Mouse (Mus musculus): ENCODE measurements around the gene Rarb.

Gene Rarb

GRCm38 (mm10) chr14:16578100-16578499 is 240.9 kb downstream of the Rarb start:
- no peak for DNase-seq (ENCODE audit: low spot score in 2 of 2)

DNA sequence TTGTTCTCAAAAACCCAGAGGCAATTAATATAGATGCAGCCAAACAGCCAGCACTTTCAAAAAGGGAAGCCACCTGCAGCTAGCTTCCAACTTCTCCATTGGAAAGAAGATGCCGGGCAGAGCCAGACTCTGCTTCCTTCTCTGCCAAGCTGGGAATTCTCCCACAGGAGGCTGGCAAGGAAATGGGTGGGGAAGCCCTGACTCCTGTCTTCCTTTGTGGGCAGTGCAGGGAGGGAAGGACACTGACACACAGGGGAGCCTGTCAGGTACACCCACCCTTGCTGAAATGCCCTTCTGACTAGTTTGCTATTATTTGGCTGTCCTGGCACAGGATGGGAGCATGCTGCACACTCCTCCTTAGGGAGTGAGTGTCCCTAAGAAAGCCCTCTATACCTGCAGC is 241.9 kb downstream of the Rarb start:
- no peak for DNase-seq (ENCODE audit: low spot score in 2 of 2)

DNA sequence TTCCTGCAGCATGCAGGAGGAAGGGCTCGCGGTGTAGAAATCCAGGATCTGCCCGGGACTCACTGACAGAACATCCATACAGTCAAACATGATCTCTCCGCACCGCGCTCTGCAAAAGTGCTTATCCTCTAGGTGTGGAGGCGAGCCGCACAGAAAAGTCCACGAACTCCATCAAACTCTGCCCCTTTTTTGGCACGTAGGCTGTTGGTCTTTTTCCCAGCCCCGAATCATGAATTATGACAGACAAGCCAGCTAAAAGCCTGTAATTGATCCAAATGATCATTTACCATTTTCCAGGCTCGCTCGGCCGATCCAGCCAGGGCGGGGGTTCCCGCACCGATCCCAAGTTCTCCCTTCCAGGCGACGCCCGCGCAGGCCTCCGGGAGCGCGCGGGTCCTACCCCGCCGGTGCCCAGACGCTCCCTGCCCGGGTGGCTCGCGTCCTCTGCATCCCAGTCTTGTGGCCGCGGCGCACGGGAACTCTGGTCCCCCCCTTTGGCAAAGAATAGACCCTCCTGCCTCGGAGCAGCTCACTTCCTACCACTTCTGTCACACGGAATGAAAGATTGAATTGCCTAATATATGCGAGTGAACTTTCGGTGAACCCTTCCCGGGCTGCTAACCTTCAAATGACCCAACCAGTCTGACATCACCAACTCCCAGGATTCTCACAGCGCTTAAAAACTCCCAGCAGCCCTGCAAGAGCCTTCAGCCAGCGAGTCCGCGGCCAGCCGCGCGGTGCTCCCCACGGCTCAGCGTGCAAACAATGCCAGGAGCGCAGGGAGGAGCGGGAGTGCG is 243.8 kb downstream of the Rarb start:
- peak; percentile 2 to 3 for DNase-seq (ENCODE audit: low spot score in 2 of 2)

GRCm38 (mm10) chr14:16573475-16574171 is 245.3 kb downstream of the Rarb start:
- DNase-seq (ENCODE audit: low spot score in 2 of 2) = no peak

- no peak for DNase-seq (ENCODE audit: low spot score in 2 of 2)
Measured at GRCm38 (mm10) chr14:16572755-16573340, 246.1 kb downstream of the Rarb start.

- no peak for DNase-seq (ENCODE audit: low spot score in 2 of 2)
Measured at GRCm38 (mm10) chr14:16569506-16570001, 249.4 kb downstream of the Rarb start.

- DNase-seq (ENCODE audit: low spot score in 2 of 2) = no peak
Measured at GRCm38 (mm10) chr14:16566920-16567319, 252.0 kb downstream of the Rarb start.

- peak in 1 of 2 experiments; percentile 6 for DNase-seq (ENCODE audit: low spot score in 2 of 2)
Measured at GRCm38 (mm10) chr14:16563912-16564311, 255.0 kb downstream of the Rarb start.

DNA sequence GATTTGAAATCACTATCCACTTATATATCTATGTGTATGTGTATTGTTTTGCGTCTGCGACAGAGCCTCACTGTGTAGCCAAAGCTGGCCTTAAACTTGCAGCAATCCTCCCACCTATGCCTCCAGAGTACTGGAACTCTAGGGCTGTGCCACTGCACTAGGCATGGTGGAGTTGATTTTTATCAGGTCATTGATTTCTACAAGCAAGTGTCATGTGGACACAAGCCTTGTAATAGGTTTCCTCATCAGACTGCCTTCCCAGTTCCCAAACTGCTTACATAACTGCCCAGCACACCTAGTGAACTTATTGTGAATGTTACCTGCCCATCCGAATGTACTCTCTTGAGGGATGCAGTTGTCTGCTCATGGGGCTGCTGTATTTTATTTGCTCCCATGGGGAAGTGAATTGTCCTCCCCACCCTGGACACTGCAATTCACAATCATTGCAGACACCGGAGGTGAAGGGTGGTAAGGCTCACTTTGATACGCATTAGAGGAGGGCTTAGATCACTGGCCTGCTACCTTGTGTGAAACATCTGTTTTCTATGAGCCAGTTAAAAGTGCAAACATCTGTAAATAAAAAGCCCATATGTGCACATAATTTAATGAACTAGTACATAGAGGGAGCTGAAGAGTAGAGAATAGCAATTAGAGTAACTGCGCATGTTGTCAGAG is 257.3 kb downstream of the Rarb start:
- DNase-seq (ENCODE audit: low spot score in 2 of 2) = no peak

- DNase-seq (ENCODE audit: low spot score in 2 of 2) = peak; percentile 4 to 7
Measured at GRCm38 (mm10) chr14:16559294-16560217, 259.4 kb downstream of the Rarb start.

DNA sequence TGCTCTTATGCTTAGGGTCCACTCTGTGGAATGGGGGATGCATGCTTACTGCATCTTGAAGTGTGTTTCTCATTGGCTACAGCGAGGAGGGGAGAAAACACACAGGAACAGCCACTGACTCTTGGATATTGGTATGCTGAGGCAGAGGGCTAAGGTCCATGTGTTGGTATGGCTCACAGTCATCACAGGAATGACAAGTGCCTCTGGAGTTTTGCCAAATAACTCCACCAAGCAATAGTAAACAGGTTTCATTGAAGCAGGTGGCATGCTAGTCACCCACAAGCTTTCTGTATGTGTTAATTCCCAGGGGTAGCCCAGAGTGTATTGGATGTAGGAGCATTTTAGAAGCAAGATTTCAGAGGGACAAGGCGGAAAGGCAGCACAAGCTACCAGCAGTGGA is 260.9 kb downstream of the Rarb start:
- no peak for DNase-seq (ENCODE audit: low spot score in 2 of 2)

DNA sequence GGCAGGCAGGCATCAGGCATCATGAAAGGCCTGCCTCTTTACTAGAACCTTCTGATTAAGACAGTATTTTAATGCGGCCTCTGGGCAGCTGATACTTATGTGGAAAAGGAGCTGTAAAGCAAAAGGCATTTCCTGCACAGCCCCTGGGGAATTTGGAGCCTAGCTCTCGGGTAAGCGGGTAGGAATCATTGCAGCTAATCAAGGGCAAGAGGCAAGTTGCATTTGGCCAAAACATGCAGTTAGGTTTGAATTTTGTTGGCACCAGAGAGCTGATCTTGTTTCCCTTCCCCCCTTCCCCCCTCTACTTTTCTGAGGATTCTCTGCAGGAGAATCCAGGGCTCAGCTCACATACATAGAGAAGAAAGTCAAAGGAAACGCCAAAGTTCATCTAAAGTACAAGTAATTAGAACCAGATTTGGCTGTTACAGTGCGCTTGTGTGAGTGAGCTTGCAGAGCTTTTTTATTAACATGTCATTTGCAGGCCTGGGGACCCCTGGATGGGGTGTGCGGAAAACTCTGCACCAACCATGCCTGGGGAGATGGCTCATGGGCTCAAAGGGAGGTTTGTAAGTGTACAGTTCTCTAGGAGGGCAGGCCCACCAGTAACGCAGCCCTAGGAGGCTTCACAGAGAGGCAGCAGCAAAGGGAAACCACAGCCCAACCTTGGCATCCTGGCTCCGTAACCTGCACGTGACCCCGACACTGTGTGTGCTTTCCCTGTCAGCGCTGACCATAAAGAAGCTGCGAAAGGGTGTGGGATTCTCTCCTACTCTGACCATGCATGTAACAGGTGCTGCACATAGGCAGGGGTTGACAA is 264.1 kb downstream of the Rarb start:
- no peak for DNase-seq (ENCODE audit: low spot score in 2 of 2)

DNA sequence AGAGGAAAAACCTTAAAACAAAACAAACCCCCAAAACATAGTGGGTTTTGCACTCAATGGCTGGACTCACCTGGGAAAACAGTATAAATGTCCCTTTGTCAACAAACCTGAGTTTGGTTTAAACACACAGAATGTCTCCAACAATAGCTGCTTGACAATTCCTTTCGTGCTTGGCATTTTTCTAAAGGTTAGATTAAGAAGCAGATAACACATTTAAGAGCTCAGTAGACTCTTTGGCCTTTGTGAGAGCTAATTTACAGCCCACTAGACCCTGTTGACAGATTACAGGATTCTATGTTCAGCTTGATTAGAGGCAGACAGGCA is 264.7 kb downstream of the Rarb start:
- DNase-seq (ENCODE audit: low spot score in 2 of 2) = no peak

DNA sequence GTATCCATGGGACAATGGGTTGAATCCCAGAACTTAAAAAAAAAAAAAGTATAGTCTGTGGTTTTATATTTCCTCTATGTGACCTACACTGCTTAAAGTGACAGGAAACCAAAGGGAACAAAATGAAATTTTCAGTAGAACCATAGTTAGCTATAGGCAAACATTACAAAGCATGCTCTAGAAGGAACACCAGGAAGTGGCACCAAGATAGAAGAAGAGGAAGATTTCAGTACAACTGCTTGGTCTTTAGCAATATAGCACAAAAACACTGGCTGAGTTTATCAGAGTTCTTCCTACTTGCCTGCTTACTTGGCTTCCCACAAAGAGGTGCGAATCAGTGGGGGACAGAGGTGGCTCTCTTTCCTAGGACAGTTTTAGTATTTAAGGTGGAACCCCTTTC is 266.7 kb downstream of the Rarb start:
- no peak for DNase-seq (ENCODE audit: low spot score in 2 of 2)

DNA sequence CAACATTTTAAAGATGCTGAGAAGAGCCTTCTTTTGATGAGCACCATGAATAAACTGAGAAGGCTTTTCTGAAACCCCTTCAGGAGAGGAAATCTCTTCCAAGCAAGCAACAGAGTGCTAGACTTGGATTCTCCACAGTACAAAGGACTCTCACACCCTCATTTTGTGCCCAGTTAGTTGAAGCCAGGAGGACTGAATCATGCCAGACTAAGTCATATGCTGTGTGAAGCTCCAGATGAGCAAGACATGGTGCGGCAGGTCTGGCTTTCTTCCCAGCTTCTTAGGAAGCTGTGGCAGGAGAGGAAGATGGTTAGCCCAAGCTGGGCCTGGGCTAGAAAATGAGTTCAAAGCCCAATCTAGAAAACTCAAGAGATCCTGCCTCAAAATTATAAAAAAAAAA is 267.1 kb downstream of the Rarb start:
- DNase-seq (ENCODE audit: low spot score in 2 of 2) = no peak

GRCm38 (mm10) chr14:16548200-16548576 is 270.8 kb downstream of the Rarb start:
- peak; percentile 3 to 15 for DNase-seq (ENCODE audit: low spot score in 2 of 2)

GRCm38 (mm10) chr14:16547492-16548199 is 271.3 kb downstream of the Rarb start:
- DNase-seq (ENCODE audit: low spot score in 2 of 2) = peak in 1 of 2 experiments; percentile 11

DNA sequence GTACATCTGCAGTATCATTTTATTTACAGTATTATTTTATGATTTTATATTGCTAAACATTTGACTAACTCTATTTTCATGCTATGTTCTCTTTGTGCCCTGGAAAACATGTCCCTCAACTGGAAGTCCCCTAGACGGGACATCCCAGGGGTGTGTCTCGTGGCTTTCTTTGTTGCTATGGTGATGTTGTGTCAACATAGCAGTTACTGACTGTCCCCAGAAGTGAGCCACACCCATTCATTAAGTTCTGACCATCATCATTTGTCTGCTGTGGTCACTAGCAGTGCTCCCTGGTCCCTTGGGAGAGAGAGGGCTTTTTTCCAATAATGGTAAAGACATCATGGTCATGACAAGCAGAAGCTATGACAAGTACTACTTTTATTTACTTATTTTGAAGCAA is 274.0 kb downstream of the Rarb start:
- DNase-seq (ENCODE audit: low spot score in 2 of 2) = peak in 1 of 2 experiments; percentile 2

GRCm38 (mm10) chr14:16541641-16542040 is 277.3 kb downstream of the Rarb start:
- no peak for DNase-seq (ENCODE audit: low spot score in 2 of 2)

DNA sequence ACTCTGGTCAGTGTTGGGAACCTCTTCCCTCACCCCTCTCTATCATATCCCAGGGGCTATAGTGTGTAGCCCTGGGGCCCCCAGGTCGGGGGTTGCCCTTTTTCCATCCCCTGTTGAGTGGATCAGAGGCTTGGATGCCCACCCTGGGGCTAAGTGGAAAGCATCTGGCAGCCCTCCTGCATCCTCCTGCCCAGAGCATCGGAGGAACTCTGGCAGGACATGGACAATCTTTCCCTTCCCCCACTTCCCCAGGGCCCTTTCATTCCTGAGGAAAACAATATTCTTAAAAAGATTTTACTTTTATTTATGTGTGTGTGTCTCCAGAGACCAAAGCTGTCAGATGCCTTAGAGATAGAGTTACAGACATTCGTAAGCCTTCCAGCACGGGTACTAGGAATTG is 281.5 kb downstream of the Rarb start:
- DNase-seq (ENCODE audit: low spot score in 2 of 2) = no peak
